Mouse (Mus musculus): ENCODE results near the gene Ankfn1. TPM values are rescaled to one million over a fixed set of nuclear protein-coding genes. Genes with fewer than 3 reads are reported as not detected.
A peak's percentile ranks its signal among the peaks of the same experiment; 100 is the strongest.

Gene Ankfn1
- polyA plus RNA-seq, 1 experiment from 2014 or later = 4.2 TPM

DNA sequence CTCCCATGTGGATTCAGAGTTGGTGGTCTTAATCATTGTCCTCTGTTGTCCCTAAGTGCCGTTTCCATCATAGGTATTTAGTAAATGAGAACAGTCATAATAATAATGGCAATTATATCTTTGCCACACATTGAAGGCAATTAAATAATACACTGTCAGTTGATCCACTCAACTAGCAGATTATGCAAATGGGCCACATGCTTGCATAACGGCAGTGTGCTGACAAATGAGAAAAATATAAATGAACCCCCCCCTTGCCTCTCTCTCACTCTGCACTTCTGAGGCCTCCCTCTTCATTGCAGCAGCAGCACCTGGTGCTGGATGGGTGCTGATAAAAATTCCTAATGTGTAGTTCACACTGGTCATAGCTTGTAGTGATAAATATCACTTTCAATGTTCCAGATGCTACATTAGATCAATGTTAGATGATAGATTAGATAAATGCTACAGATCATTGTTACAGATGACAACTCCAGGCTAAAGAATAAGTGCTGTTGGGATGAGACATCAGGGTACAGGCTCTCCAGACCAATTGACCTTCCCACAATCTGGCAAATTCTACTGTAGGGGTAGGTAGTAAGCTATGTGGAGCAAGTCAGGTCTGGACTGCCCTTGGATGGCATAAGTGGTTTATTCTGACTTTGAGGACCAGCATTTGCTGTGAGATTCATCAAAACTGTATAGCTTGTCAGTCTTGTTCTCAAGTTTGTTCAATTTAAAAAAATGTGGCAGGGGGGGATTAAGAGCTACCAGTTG, 12.3 kb downstream of the Ankfn1 start:
- H3K27ac ChIP-seq (replicated peaks) = no peak overlapping the region
- no peak overlapping the region for H3K4me3 ChIP-seq
- peaks cover 21% of the 10 kb centered on the region for H3K4me1 ChIP-seq
- H3K4me2 ChIP-seq (replicated peaks) = no peak overlapping the region
- ATAC-seq (replicated peaks) = peak; percentile 80; the same call in 1 of the 2 replicates
- peaks cover 25% of the 10 kb centered on the region for H3K27me3 ChIP-seq
- H3K9ac ChIP-seq (replicated peaks) = no peak overlapping the region
- WGBS = 4% methylated on average over 2 of the region's 2 CpGs
- no peaks in the 10 kb centered on the region for H3K36me3 ChIP-seq
- no peaks in the 10 kb centered on the region for H3K9me3 ChIP-seq

DNA sequence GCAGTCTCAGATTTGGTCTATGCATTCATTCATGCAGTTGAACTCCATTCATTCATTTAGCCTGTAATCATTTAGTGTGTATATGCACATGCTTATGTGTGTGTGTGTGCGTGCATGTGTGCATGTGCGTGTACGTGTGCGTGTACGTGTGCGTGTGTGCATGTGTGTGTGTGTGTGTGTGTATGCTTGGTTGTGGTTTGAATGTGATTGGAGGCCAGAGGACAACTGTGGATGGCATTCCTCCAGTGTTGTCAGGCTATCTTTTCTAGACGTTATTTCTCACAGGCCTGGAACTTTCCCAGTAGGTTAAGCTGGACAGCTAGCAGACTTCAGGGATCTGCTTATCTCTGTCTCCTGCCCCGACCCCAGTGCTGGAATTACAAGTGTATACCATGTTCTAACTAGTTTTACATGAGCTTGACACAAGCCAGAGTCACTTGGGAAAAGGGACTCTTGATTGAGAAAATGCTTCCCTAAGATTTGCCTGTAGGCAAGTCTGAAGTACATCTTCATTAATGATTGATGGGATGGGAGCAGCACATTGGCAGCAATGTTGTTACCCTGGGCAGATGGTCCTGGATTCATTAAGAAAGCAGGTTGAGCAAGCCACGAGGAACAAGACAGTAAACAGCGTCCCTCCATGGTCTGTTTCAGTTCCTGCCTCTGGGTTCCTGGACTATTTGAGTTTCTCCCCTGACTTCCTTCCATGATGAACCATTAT, 43.3 kb downstream of the Ankfn1 start:
- no peak for ATAC-seq (replicated peaks)
- Histone ChIP-seq H3K4me1 (no peaks in the 10 kb centered on the region), H3K4me3 (no peak overlapping the region), H3K9me3 (no peaks in the 10 kb centered on the region), H3K27me3 (no peaks in the 10 kb centered on the region), H3K4me2 (replicated peaks) (no peak overlapping the region), H3K9ac (replicated peaks) (no peak overlapping the region), H3K36me3 (no peaks in the 10 kb centered on the region), H3K27ac (replicated peaks) (no peak overlapping the region)
- 85% methylated on average over 10 of the region's 10 CpGs for WGBS

DNA sequence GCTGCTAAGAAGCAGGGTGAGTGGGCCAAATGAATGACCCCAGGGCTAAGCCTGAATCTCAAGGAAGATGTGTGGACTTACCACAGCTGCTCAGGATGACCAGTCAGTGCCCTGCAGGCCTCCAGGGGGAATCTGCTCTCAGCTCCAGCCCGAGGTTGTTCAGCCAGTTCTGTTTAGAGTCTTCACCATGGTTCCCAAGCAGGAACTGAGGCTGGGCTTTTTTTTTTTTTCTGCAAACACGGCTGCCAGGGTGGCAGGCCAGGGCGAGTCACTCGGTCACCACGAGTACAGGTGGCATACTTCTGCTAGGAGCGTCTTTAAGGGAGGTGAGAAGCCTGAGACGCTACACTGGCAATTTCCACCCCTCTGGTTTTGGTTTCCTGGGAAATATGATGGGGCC, 43.9 kb downstream of the Ankfn1 start:
- ATAC-seq (replicated peaks) = no peak
- 88% methylated on average over 7 of the region's 7 CpGs for WGBS

DNA sequence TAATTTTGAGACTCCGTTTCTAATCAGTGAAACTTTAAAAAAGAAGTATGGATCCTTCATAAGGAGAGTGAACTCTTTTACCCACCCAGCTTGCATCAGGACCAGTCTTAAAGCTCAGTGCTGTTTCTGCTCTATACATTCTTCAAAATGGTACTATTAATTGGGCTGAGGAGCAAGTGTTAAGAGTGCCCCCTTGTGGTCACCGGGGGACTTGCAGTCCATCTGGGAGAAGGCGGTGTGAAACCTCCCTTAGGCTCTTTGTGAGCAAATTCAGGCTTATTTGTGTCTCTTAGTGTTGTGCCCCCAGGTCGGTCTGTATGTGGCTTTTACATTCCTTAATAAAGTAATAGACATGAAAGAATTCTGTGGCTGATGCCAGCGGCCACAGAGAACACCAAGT, 56.6 kb downstream of the Ankfn1 start:
- no peak overlapping the region for H3K4me2 ChIP-seq (replicated peaks)
- H3K4me3 ChIP-seq = no peak overlapping the region
- H3K4me1 ChIP-seq = peaks cover 14% of the 10 kb centered on the region
- no peaks in the 10 kb centered on the region for H3K9me3 ChIP-seq
- no peak overlapping the region for H3K9ac ChIP-seq (replicated peaks)
- no peaks in the 10 kb centered on the region for H3K36me3 ChIP-seq
- WGBS = 18% methylated on average over 5 of the region's 5 CpGs
- no peaks in the 10 kb centered on the region for H3K27me3 ChIP-seq
- no peak for ATAC-seq (replicated peaks)
- no peak overlapping the region for H3K27ac ChIP-seq (replicated peaks)

More for the DNA sequence above, 43.9 kb downstream of the Ankfn1 start:
- Histone ChIP-seq H3K4me1 (no peaks in the 10 kb centered on the region), H3K4me3 (no peak overlapping the region), H3K27ac (replicated peaks) (no peak overlapping the region), H3K27me3 (no peaks in the 10 kb centered on the region), H3K36me3 (no peaks in the 10 kb centered on the region), H3K4me2 (replicated peaks) (no peak overlapping the region), H3K9ac (replicated peaks) (no peak overlapping the region), H3K9me3 (no peaks in the 10 kb centered on the region)

DNA sequence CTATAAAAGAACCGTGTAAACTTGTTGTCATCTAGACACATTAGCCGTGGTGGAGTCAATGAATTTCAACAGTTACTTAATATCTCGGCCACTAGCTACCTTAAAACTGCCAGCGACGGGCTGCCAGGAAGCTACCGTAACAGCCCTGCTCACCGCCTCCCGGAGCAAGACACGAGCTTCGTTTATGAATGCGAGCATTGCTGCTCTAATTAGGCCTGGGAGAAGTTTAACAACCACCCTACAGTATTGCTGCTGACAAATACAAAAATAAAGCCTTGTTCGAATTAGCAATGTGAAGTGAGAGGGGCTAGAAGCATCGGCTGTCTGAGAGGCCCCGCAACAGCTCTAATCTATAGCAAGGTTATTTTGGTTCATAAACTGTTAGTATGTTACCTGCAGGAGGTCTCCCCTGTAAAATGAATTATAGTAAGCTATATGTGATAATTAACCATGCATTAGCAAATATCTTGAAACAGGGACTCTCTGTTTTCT, 58.9 kb downstream of the Ankfn1 start:
- H3K27ac ChIP-seq (replicated peaks) = no peak overlapping the region
- no peaks in the 10 kb centered on the region for H3K36me3 ChIP-seq
- no peaks in the 10 kb centered on the region for H3K27me3 ChIP-seq
- H3K9me3 ChIP-seq = no peaks in the 10 kb centered on the region
- H3K4me2 ChIP-seq (replicated peaks) = 0 out of 2 replicates have a peak overlapping the region, but pooled peaks have one; percentile 1
- no peak overlapping the region for H3K9ac ChIP-seq (replicated peaks)
- 0 out of 2 replicates have a peak, but pooled peaks have one; percentile 8 for ATAC-seq (replicated peaks)
- no peak overlapping the region for H3K4me3 ChIP-seq
- 14% methylated on average over 14 of the region's 14 CpGs for WGBS
- peaks cover 14% of the 10 kb centered on the region for H3K4me1 ChIP-seq

DNA sequence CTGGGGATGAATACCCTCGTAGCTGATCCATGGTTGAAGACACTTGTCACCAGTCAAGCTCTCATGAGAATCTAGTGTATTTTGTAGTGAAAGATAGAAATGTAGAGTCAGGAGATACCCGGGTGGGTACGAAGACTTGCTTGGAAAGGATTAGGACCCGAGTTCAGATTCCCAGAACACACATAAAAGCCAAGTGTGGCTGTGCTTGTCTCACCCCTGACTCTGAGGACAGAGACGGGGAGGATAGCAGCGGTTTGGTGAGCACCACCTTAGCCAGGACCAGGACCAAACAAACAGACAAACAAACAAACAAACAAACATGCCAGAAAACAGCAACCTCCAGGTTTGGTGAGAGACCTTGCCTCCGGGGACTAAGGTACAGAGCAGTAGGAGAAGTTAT, 61.1 kb downstream of the Ankfn1 start:
- Histone ChIP-seq H3K36me3 (no peaks in the 10 kb centered on the region), H3K9me3 (no peaks in the 10 kb centered on the region), H3K9ac (replicated peaks) (no peak overlapping the region), H3K27me3 (no peaks in the 10 kb centered on the region), H3K27ac (replicated peaks) (no peak overlapping the region), H3K4me3 (no peak overlapping the region), H3K4me2 (replicated peaks) (no peak overlapping the region), H3K4me1 (peaks cover 14% of the 10 kb centered on the region)
- 93% methylated on average over 7 of the region's 7 CpGs for whole genome bisulfite sequencing
- no peak for ATAC-seq (replicated peaks)

DNA sequence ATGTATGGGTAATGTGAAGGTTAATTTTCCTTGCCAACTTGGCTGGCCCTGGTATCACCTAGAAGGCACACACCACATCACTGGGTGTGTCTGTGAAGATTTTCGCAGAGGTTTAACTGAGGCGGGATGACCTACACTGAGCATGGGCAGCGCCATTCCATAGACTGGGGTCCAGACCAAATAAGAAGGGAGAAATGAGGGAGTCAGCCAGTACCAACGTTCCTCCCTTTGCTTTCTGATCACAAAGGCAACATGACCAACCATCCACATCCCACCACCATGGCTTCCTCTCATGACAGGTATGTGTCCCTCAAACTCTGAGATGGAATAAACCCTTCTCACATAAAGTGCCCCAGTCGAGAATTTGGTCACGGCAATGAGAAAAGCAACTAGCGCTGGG, 68.9 kb downstream of the Ankfn1 start:
- H3K9ac ChIP-seq (replicated peaks) = no peak overlapping the region
- no peak overlapping the region for H3K4me2 ChIP-seq (replicated peaks)
- ATAC-seq (replicated peaks) = no peak
- H3K4me1 ChIP-seq = no peaks in the 10 kb centered on the region
- no peak overlapping the region for H3K27ac ChIP-seq (replicated peaks)
- no peaks in the 10 kb centered on the region for H3K36me3 ChIP-seq
- H3K9me3 ChIP-seq = no peaks in the 10 kb centered on the region
- H3K4me3 ChIP-seq = no peak overlapping the region
- 93% methylated on average over 7 of the region's 7 CpGs for WGBS
- no peaks in the 10 kb centered on the region for H3K27me3 ChIP-seq

DNA sequence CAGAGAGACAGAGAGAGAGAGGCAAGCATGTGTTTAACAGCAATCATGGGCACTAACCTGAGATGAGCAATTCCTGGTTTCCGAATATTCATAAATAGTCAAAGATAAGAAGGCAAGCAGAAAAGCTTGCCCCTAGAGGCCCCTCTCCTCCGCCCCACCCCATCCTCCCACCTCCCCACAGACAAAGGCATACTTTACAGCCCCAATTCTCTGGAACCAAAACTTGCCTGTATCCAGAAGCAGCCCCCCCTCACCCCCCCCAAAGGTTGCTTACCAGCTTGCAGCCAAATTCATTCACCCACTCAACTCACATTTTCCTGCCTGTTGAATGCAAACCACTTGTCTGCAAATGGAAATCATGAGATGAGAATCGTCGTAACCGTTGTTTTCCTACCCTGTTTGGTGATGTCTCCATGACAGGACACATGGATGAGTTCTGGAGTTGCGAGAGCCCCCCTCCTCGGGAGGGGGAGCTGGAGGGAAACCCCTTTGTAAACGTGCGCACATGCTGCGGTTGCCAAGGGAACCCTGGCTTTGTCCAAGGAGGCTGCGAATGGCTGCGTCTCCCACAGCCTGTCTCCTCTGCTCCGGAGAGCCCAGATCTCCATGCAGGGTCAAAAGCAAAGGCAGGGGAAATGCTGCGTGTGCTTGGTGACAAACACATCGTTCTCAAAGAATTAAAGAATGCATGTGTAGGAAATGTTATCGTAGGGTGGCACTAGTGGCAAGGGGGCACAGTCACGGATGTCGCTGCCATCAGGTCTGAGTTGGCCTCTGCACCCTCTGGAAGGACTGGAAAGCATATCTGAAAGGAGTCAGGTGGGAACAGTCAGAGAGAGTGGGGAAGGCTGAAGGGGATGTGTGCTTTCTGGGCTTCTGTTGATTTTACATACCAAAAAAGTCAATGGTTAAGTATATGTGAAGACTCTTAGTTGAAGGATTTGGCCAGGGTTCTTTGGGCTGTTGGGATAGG, 80.7 kb downstream of the Ankfn1 start:
- ATAC-seq (replicated peaks) = peak; percentile 94
- Histone ChIP-seq H3K4me2 (replicated peaks) (peak overlapping the region; percentile 49), H3K27ac (replicated peaks) (no peak overlapping the region), H3K4me3 (peak overlapping the region; percentile 32), H3K9ac (replicated peaks) (peak overlapping the region; percentile 25), H3K9me3 (no peaks in the 10 kb centered on the region), H3K4me1 (peaks cover 7% of the 10 kb centered on the region), H3K27me3 (no peaks in the 10 kb centered on the region), H3K36me3 (no peaks in the 10 kb centered on the region)
- 14% methylated on average over 18 of the region's 18 CpGs for WGBS

DNA sequence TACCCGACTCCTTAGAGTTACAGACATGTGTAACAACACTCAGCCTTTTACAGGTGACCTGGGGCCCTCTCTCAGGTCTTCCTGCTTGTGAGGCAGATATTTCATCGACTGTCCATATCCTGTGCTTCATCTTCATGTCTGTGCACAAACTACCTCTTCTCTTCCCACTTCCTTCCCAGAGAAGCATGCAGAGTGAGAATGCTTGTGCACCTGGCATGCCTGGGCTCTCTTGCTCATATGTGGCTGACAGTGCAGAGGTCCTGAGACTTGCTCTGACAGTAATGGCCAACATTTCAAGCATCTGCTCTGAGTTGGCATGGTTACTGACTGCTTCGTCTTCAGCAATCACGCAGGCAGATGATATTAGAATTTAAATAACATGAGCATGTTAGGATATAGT, 83.8 kb downstream of the Ankfn1 start:
- H3K4me3 ChIP-seq = no peak overlapping the region
- ATAC-seq (replicated peaks) = no peak
- H3K9me3 ChIP-seq = no peaks in the 10 kb centered on the region
- no peaks in the 10 kb centered on the region for H3K36me3 ChIP-seq
- no peak overlapping the region for H3K9ac ChIP-seq (replicated peaks)
- peaks cover 7% of the 10 kb centered on the region for H3K4me1 ChIP-seq
- H3K4me2 ChIP-seq (replicated peaks) = no peak overlapping the region
- 85% methylated on average over 4 of the region's 4 CpGs for WGBS
- no peak overlapping the region for H3K27ac ChIP-seq (replicated peaks)
- no peaks in the 10 kb centered on the region for H3K27me3 ChIP-seq

DNA sequence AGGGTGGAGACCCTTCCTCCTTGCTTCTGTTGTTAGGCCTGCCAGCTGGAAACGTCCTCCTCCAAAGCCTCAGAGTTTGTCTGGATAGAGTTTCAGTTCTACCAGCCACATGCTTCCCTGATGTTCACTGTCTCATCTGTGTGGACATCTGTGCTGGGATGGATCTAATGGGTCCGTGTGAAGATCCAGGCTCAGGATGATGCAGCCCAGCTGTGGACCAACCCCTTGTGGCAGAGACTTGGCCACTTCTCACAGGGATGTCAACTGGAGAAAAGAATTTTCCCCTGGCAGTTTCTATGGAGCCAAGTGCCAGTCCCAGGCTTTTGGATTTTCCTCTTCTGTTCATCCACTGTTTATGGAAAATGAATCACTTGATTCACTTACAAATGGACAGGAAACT, 100.5 kb downstream of the Ankfn1 start:
- WGBS = 88% methylated on average over 2 of the region's 2 CpGs
- Histone ChIP-seq H3K27ac (replicated peaks) (no peak overlapping the region), H3K9me3 (no peaks in the 10 kb centered on the region), H3K36me3 (no peaks in the 10 kb centered on the region), H3K27me3 (no peaks in the 10 kb centered on the region), H3K9ac (replicated peaks) (no peak overlapping the region), H3K4me2 (replicated peaks) (no peak overlapping the region), H3K4me1 (no peaks in the 10 kb centered on the region), H3K4me3 (no peak overlapping the region)
- no peak for ATAC-seq (replicated peaks)

DNA sequence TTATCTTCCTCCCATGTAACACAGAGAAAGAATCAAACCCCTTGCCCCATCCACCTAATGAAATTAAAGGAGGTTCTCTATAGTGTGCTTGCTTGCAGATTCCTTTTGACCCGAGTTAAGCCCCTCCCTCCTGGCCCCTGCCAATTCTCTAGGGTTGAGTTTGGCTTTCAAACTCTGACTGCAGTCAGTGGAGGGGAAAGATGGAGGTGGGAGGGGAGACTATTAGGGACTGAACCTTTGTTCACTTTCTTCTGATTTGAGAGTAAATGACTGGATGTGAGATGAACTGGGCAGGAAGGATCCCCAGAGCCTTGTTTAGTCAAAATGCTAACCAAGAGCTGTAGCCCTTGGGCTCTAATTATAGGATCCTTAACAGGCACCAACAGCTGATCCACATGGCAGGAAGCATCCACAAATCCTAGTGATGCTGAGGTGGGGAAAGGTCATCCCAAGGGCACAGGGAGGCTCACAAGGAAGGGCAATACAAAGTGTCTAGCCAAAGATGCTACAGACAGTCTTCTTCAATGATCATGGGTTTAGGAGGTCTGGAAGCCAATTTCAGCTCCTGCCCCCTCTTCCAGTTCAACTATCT, 103.4 kb downstream of the Ankfn1 start:
- H3K9ac ChIP-seq (replicated peaks) = no peak overlapping the region
- no peaks in the 10 kb centered on the region for H3K36me3 ChIP-seq
- no peak overlapping the region for H3K27ac ChIP-seq (replicated peaks)
- no peak overlapping the region for H3K4me3 ChIP-seq
- WGBS = 4% methylated on average over 1 of the region's 1 CpGs
- ATAC-seq (replicated peaks) = no peak
- H3K27me3 ChIP-seq = no peaks in the 10 kb centered on the region
- H3K4me1 ChIP-seq = no peaks in the 10 kb centered on the region
- H3K4me2 ChIP-seq (replicated peaks) = no peak overlapping the region
- no peaks in the 10 kb centered on the region for H3K9me3 ChIP-seq

All from forebrain, embryonic 15.5 days (tissue).